Mouse (Mus musculus) heart, embryonic 12.5 days (tissue): Measurements from ENCODE around the gene Gpatch1. TPM values are rescaled to one million over a fixed set of nuclear protein-coding genes. Genes with fewer than 3 reads are reported as not detected.

Experiments
- ATAC-seq: fragments of 200-750 bp; cut with Nextera tagmentation; 2 replicates; pipeline ENCODE4 v1.8.0; 2017; ENCODE audit warnings: moderate TSS enrichment, moderate library complexity; ENCODE audit not compliant: insufficient number of reproducible peaks, low FRiP score
- H3K27ac ChIP-seq: fragments of 300-500 bp; sonication (generic); 2 replicates; pipeline ENCODE4 v1.5.1; 2016; ENCODE audit warnings: mild to moderate bottlenecking, moderate library complexity; ENCODE audit not compliant: poor library complexity, severe bottlenecking
- H3K27me3 ChIP-seq: fragments of 300-500 bp; sonication (generic); replicated peaks from 2 replicates; pipeline ENCODE4 v1.6.1; 2016; ENCODE audit warnings: mild to moderate bottlenecking, moderate library complexity
- H3K36me3 ChIP-seq: fragments of 300-500 bp; sonication (generic); 2 replicates; pipeline ENCODE4 v1.6.1; 2016; ENCODE audit warnings: mild to moderate bottlenecking, moderate library complexity
- H3K4me1 ChIP-seq: fragments of 300-500 bp; sonication (generic); replicated peaks from 2 replicates; pipeline ENCODE4 v1.6.1; 2016; ENCODE audit warnings: mild to moderate bottlenecking
- H3K4me2 ChIP-seq: fragments of 300-500 bp; sonication (generic); 2 replicates; pipeline ENCODE4 v1.6.1; 2016; ENCODE audit warnings: mild to moderate bottlenecking, moderate library complexity
- H3K4me3 ChIP-seq: fragments of 300-500 bp; sonication (generic); 2 replicates; pipeline ENCODE4 v1.5.1; 2016; ENCODE audit warnings: mild to moderate bottlenecking
- H3K9ac ChIP-seq: fragments of 300-500 bp; sonication (generic); 2 replicates; pipeline ENCODE4 v1.6.1; 2016; ENCODE audit warnings: mild to moderate bottlenecking, moderate library complexity
- H3K9me3 ChIP-seq: fragments of 300-500 bp; sonication (generic); replicated peaks from 2 replicates; pipeline ENCODE4 v1.6.1; 2016; ENCODE audit warnings: mild to moderate bottlenecking, moderate library complexity
- WGBS: fragments of 180-500 bp; shearing (Covaris S2); methylation state at CpG from one replicate; pipeline ENCODE4 v1.1.7; 2016; 5-methylcytosine and 5-hydroxymethylcytosine counted together
- polyA plus RNA-seq: library from polyadenylated mRNA; unstranded; fragments of >200 nt; fragmentation: Nextera tagmentation; extraction: Ambion mirVana; gene quantifications from 2 replicates; pipeline ENCODE4 v1.2.1, GENCODE M21; 2016

Gene Gpatch1
- polyA plus RNA-seq, 1 experiment from 2014 or later = 12.5 TPM

DNA sequence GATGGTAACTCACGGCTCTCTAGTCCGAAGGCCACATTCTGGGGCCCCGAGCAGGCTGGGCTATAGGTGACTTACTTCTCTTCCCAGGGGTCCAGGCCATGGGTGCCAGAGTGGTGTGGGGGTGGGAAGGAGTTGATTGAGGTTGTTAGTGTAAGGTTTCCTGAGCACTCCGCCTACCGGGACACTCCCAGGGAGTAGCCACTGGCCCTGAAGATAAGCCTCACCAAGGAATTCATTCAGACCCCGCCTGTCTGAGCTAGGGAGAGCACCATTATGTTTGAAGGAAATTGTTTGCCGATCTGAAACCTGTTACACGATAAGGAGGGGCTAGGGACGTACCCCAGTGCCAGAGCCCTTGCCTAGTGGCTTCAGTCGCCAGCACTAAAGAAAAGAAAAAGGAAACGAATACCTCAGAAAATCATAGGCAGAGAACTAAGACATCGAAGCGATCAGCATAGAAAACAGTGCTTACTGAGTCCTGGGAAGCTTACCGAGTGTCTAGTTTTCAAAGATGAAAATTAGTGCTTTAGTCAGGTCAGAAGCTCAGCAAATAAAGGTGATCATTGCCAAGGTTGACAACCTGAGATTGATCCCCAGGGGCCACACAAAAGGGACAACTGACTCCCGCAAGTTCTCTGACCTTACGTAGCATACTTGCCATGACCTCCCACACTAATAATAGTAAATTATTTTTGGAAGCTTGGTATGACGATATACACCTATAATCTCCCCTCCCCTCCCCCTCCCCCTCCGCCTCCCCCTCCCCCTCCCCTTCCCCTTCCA is 29.9 kb upstream of the Gpatch1 start:
- no peaks in the 10 kb centered on the region for H3K36me3 ChIP-seq

DNA sequence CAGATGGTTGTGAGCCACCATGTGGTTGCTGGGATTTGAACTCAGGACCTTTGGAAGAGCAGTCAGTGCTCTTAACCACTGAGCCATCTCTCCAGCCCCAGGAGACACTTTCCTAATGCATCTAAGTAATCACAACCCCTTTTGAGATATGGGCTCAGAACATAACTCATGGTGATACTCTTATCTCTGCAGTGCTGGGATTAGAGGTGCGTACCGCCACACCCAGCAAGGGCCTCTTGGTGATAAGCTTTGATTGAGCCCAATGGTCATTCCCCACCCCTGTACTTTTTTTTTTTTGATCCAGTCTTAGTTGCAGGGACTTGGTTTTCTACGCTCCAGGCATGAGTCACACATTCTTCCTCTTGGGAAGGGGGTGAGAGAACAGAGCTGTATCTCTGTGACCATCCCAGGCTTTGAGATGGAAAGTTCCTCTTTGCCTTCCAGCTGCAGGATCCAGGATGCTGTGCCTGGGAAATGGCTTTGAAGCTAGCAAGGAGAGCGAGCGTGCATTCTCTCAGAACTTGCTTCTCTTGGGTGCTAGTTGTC is 26.6 kb upstream of the Gpatch1 start:
- WGBS = 40% methylated on average over 5 of the region's 5 CpGs

More for the DNA sequence above, 29.9 kb upstream of the Gpatch1 start:
- H3K4me1 ChIP-seq = 0 out of 2 replicates have a peak, but pooled peaks cover 6% of the 10 kb centered on the region
- no peak overlapping the region for H3K4me3 ChIP-seq
- H3K9ac ChIP-seq = no peak overlapping the region
- H3K4me2 ChIP-seq = no peak overlapping the region
- H3K27ac ChIP-seq = no peak overlapping the region
- WGBS = 43% methylated on average over 18 of the region's 18 CpGs
- no peaks in the 10 kb centered on the region for H3K9me3 ChIP-seq
- H3K27me3 ChIP-seq = no peaks in the 10 kb centered on the region
- no peak for ATAC-seq

GRCm38 (mm10) chr7:35342498-35342897 is 24.3 kb upstream of the Gpatch1 start:
- no peaks in the 10 kb centered on the region for H3K27me3 ChIP-seq
- no peak overlapping the region for H3K27ac ChIP-seq
- ATAC-seq = no peak
- H3K4me1 ChIP-seq = 0 out of 2 replicates have a peak, but pooled peaks cover 5% of the 10 kb centered on the region
- H3K4me2 ChIP-seq = no peak overlapping the region
- H3K9me3 ChIP-seq = no peaks in the 10 kb centered on the region
- no peak overlapping the region for H3K9ac ChIP-seq
- 45% methylated on average over 4 of the region's 4 CpGs for WGBS
- no peaks in the 10 kb centered on the region for H3K36me3 ChIP-seq
- H3K4me3 ChIP-seq = no peak overlapping the region

More for the DNA sequence above, 26.6 kb upstream of the Gpatch1 start:
- Histone ChIP-seq H3K9ac (no peak overlapping the region), H3K36me3 (no peaks in the 10 kb centered on the region), H3K4me3 (no peak overlapping the region), H3K4me1 (0 out of 2 replicates have a peak, but pooled peaks cover 10% of the 10 kb centered on the region), H3K9me3 (no peaks in the 10 kb centered on the region), H3K27me3 (no peaks in the 10 kb centered on the region), H3K4me2 (no peak overlapping the region), H3K27ac (no peak overlapping the region)
- ATAC-seq = no peak

GRCm38 (mm10) chr7:35341282-35341681 is 23.0 kb upstream of the Gpatch1 start:
- Histone ChIP-seq H3K9me3 (no peaks in the 10 kb centered on the region), H3K4me3 (no peak overlapping the region), H3K9ac (no peak overlapping the region), H3K4me1 (0 out of 2 replicates have a peak, but pooled peaks cover 5% of the 10 kb centered on the region), H3K27me3 (peaks cover 10% of the 10 kb centered on the region; the same call in 1 of the 2 replicates), H3K36me3 (no peaks in the 10 kb centered on the region), H3K4me2 (no peak overlapping the region), H3K27ac (no peak overlapping the region)
- WGBS = 81% methylated on average over 6 of the region's 6 CpGs
- ATAC-seq = no peak

GRCm38 (mm10) chr7:35340196-35340595 is 22.0 kb upstream of the Gpatch1 start:
- Histone ChIP-seq H3K27me3 (peaks cover 17% of the 10 kb centered on the region; the same call in 1 of the 2 replicates), H3K4me1 (peaks cover 6% of the 10 kb centered on the region), H3K27ac (no peak overlapping the region), H3K9ac (no peak overlapping the region), H3K36me3 (no peaks in the 10 kb centered on the region), H3K9me3 (no peaks in the 10 kb centered on the region), H3K4me3 (no peak overlapping the region), H3K4me2 (no peak overlapping the region)
- WGBS = 35% methylated on average over 5 of the region's 5 CpGs
- no peak for ATAC-seq

DNA sequence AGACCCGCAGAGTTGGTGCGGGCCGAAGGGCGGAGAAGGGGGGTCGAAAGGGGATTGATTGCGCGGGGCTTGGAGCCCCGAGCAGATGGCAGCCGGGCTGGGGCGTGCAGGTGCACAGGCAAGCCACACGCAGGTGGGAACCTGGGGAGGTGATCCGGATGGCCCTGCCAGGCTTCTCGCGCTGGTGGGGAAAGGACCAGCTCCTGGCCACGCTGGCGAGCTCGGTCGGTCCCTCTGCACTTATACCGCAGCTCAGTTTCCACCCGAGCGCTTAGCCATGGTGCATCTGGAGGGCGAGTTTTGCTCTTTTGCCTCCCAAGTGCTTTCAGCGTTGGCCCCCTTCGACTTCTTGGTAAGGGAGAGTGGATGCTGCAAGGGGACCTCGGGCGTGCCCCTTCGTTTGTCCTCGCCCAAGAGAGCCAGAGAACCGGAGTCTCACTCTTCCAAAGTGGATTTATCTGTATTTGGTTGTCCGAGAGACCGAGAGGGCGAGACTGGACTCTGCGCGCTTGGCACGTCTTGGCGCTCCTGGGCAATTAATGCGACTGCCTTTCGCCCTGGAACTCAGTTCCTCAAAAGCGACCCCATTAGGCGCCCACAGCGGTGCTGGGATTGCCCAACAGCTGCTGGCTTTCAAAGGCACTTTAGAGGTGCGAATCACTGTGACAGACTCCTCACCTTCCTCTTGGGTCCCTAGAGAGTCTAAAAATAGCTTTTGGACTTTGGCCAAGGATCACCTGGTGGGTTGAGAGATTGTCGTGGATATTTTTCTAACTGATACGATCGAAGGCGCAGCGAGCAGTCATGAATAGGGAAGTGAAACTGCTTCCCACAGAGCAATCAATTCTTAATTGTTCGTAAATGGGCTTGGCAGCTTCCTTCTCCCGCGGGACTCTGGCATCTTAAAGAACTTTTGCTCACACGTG is 16.6 kb upstream of the Gpatch1 start:
- Histone ChIP-seq H3K9ac (peak overlapping the region; percentile 85), H3K27me3 (peaks cover 28% of the 10 kb centered on the region), H3K36me3 (no peaks in the 10 kb centered on the region), H3K9me3 (no peaks in the 10 kb centered on the region), H3K4me1 (peaks cover 7% of the 10 kb centered on the region), H3K4me2 (peak overlapping the region; percentile 100), H3K27ac (0 out of 2 replicates have a peak overlapping the region, but pooled peaks have one; percentile 29), H3K4me3 (peak overlapping the region; percentile 80)
- ATAC-seq = no peak; the same call in 1 of the 2 replicates
- under 1% methylated on average over 51 of the region's 51 CpGs for WGBS

GRCm38 (mm10) chr7:35333692-35334526 is 15.7 kb upstream of the Gpatch1 start, which contains the start of gene Rhpn2:
Gene Rhpn2, plus strand, starts transcription at chr7:35334170.
- peak; percentile 98 for ATAC-seq
- under 1% methylated on average over 52 of the region's 52 CpGs for WGBS
- peaks cover 7% of the 10 kb centered on the region for H3K4me1 ChIP-seq
- H3K27me3 ChIP-seq = peaks cover 28% of the 10 kb centered on the region
- H3K27ac ChIP-seq = 0 out of 2 replicates have a peak within 1 kb of the TSS, but pooled peaks have one; percentile 29
- H3K36me3 ChIP-seq = no peaks in the 10 kb centered on the region
- no peaks in the 10 kb centered on the region for H3K9me3 ChIP-seq
- peak within 1 kb of the TSS; percentile 80 for H3K4me3 ChIP-seq
- peak within 1 kb of the TSS; percentile 85 for H3K9ac ChIP-seq
- H3K4me2 ChIP-seq = peak within 1 kb of the TSS; percentile 100

- ATAC-seq = peak; percentile 12; the same call in 1 of the 2 replicates
- Histone ChIP-seq H3K36me3 (no peaks in the 10 kb centered on the region), H3K27ac (no peak overlapping the region), H3K4me3 (peak overlapping the region; percentile 80), H3K4me1 (peaks cover 7% of the 10 kb centered on the region), H3K4me2 (peak overlapping the region; percentile 100), H3K9me3 (no peaks in the 10 kb centered on the region), H3K9ac (peak overlapping the region; percentile 33), H3K27me3 (peaks cover 28% of the 10 kb centered on the region)
- WGBS = 0% methylated on average over 19 of the region's 19 CpGs
Measured at GRCm38 (mm10) chr7:35333231-35333651, 15.0 kb upstream of the Gpatch1 start.

GRCm38 (mm10) chr7:35331590-35331989 is 13.3 kb upstream of the Gpatch1 start:
- ATAC-seq = no peak
- no peak overlapping the region for H3K4me3 ChIP-seq
- 74% methylated on average over 3 of the region's 3 CpGs for WGBS
- no peaks in the 10 kb centered on the region for H3K9me3 ChIP-seq
- H3K4me1 ChIP-seq = peaks cover 7% of the 10 kb centered on the region
- peaks cover 22% of the 10 kb centered on the region for H3K27me3 ChIP-seq
- H3K4me2 ChIP-seq = no peak overlapping the region
- no peak overlapping the region for H3K9ac ChIP-seq
- H3K36me3 ChIP-seq = no peaks in the 10 kb centered on the region
- no peak overlapping the region for H3K27ac ChIP-seq
